In genomic region chr7:45717918-45718297, GRCm38 (mm10) we compare ENCODE assay signal across 8 mouse cellular contexts. TPM values are rescaled to one million over a fixed set of nuclear protein-coding genes. Genes with fewer than 3 reads are reported as not detected.
DNase-seq lines count a peak whose midpoint lies in the region; ATAC-seq and TF ChIP-seq lines count a peak whose summit lies in the region.

Gene Sphk2, minus strand, starts transcription at chr7:45718002.

- peak within 1 kb of the TSS; percentile 98 for H3K27ac ChIP-seq in hindbrain, embryonic 10.5 days
- H3K27ac ChIP-seq in lung, postnatal 0 days (ENCODE audit: low read length), result peak within 1 kb of the TSS; percentile 90

- peak; percentile 93 for DNase-seq in MEL-GATA-1-ER (ENCODE audit: extremely low read depth, low read depth)
- DNase-seq in cerebellum, adult 8-10 months, result peak; percentile 98
- DNase-seq in hindbrain, embryonic 10.5 days (ENCODE audit: low spot score), result peak; percentile 99
- DNase-seq in layer of hippocampus, adult 9-11 months, result peak; percentile 99
- peak; percentile 99 for DNase-seq in lung, postnatal 0 days (ENCODE audit: low spot score)
- peak; percentile 98 for DNase-seq in ovary, postnatal 14 days (ENCODE audit: low spot score)
- DNase-seq in thymus, postnatal 14 days, result peak; percentile 98

- peak; percentile 33 for TF ChIP-seq CTCF in lung, postnatal 0 days (IDR thresholded peaks at IDR 0.05)

- peaks cover 69% of the 10 kb centered on the region for H3K4me1 ChIP-seq in hindbrain, embryonic 10.5 days (replicated peaks)
- peaks cover 18% of the 10 kb centered on the region for H3K4me1 ChIP-seq in lung, postnatal 0 days (ENCODE audit: insufficient read depth, low read depth, low read length)

- peak; percentile 65 for ATAC-seq in frontal cortex, adult (ENCODE audit: low TSS enrichment)
- peak; percentile 74 for ATAC-seq in lung, postnatal 0 days

- peak within 1 kb of the TSS; percentile 60 for H3K4me2 ChIP-seq in lung, postnatal 0 days (replicated peaks; ENCODE audit: low read depth, low read length)

- peak; percentile 72 for TF ChIP-seq EP300 in lung, postnatal 0 days (IDR thresholded peaks at IDR 0.05)

- peaks cover 51% of the 10 kb centered on the region for H3K36me3 ChIP-seq in hindbrain, embryonic 10.5 days
- peaks cover 10% of the 10 kb centered on the region for H3K36me3 ChIP-seq in lung, postnatal 0 days (ENCODE audit: insufficient read depth, low read length)

- H3K9me3 ChIP-seq in hindbrain, embryonic 10.5 days, result no peaks in the 10 kb centered on the region
- no peaks in the 10 kb centered on the region for H3K9me3 ChIP-seq in lung, postnatal 0 days (ENCODE audit: low read length)

- WGBS in hindbrain, embryonic 10.5 days, result under 1% methylated on average over 41 of the region's 41 CpGs
- WGBS in lung, postnatal 0 days, result under 1% methylated on average over 39 of the region's 41 CpGs

- H3K9ac ChIP-seq in lung, postnatal 0 days (replicated peaks; ENCODE audit: low read depth), result peak within 1 kb of the TSS; percentile 84

- H3K4me3 ChIP-seq in hindbrain, embryonic 10.5 days, result peak within 1 kb of the TSS; percentile 91
- peak within 1 kb of the TSS; percentile 79 for H3K4me3 ChIP-seq in lung, postnatal 0 days (ENCODE audit: low read depth, low read length)

- H3K27me3 ChIP-seq in hindbrain, embryonic 10.5 days (ENCODE audit: insufficient read depth, poor library complexity, severe bottlenecking), result no peaks in the 10 kb centered on the region
- no peaks in the 10 kb centered on the region for H3K27me3 ChIP-seq in lung, postnatal 0 days (replicated peaks; ENCODE audit: insufficient read depth, low read length)

RNA-seq across cellular contexts. Expression of gene Sphk2, which starts in this region (rescaled TPM):
- polyA plus RNA-seq in hindbrain, embryonic 10.5 days (2016; fragmentation: Nextera tagmentation; extraction: Ambion mirVana), result 33.6 and 35.5 TPM in 2 replicates
- polyA plus RNA-seq in lung, postnatal 0 days (2015; fragmentation: Nextera tagmentation; extraction: Ambion mirVana), result 17.9 and 18.2 TPM in 2 replicates

Comparison
In these comparisons a context has a peak if more than half of its experiments do, and no peak if none do; other contexts are left out.
1. Peak in every context shown above with its lines: DNase-seq, ATAC-seq, H3K4me3 ChIP-seq and H3K27ac ChIP-seq.